Comparison of ENCODE assay signal across 11 mouse cellular contexts in genomic region chr13:92356376-92356775, GRCm38 (mm10). TPM values are rescaled to one million over a fixed set of nuclear protein-coding genes. Genes with fewer than 3 reads are reported as not detected.
DNase-seq lines count a peak whose midpoint lies in the region; ATAC-seq and TF ChIP-seq lines count a peak whose summit lies in the region.
"Had no signal": no experiment of that assay in that cellular context is flagged by ENCODE, and none has a peak within 500 bp of the region (broad histone marks: within the 10 kb centered on the region; RNA-seq: fewer than 3 reads in every experiment).

No protein-coding gene starts in this region.

- H3K9me3 ChIP-seq in lung, embryonic 15.5 days: no peaks in the 10 kb centered on the region
- H3K9me3 ChIP-seq in intestine, embryonic 15.5 days: no peaks in the 10 kb centered on the region
- H3K9me3 ChIP-seq in neural tube, embryonic 15.5 days (replicated peaks): no peaks in the 10 kb centered on the region

- H3K36me3 ChIP-seq in lung, embryonic 15.5 days: peaks cover 4% of the 10 kb centered on the region
- H3K36me3 ChIP-seq in intestine, embryonic 15.5 days: 0 out of 2 replicates have a peak, but pooled peaks cover 4% of the 10 kb centered on the region
- 0 out of 2 replicates have a peak, but pooled peaks cover 5% of the 10 kb centered on the region for H3K36me3 ChIP-seq in neural tube, embryonic 15.5 days

- no peaks in the 10 kb centered on the region for H3K27me3 ChIP-seq in lung, embryonic 15.5 days
- H3K27me3 ChIP-seq in intestine, embryonic 15.5 days (replicated peaks): no peaks in the 10 kb centered on the region
- H3K27me3 ChIP-seq in neural tube, embryonic 15.5 days (replicated peaks): no peaks in the 10 kb centered on the region

- no peak overlapping the region for H3K27ac ChIP-seq in lung, embryonic 15.5 days
- H3K27ac ChIP-seq in intestine, embryonic 15.5 days: no peak overlapping the region
- H3K27ac ChIP-seq in neural tube, embryonic 15.5 days (replicated peaks): no peak overlapping the region
- H3K27ac ChIP-seq in gastrocnemius, adult 2 months: no peak overlapping the region

- H3K9ac ChIP-seq in lung, embryonic 15.5 days: no peak overlapping the region
- H3K9ac ChIP-seq in intestine, embryonic 15.5 days: 0 out of 2 replicates have a peak overlapping the region, but pooled peaks have one; percentile 12
- 0 out of 2 replicates have a peak overlapping the region, but pooled peaks have one; percentile 65 for H3K9ac ChIP-seq in neural tube, embryonic 15.5 days (replicated peaks)

- WGBS in lung, embryonic 15.5 days: 71% methylated on average over 7 of the region's 7 CpGs
- whole genome bisulfite sequencing in intestine, embryonic 15.5 days: 79% methylated on average over 7 of the region's 7 CpGs
- 67% methylated on average over 7 of the region's 7 CpGs for WGBS in neural tube, embryonic 15.5 days

- intact Hi-C loops in gastrocnemius, adult 2 months (cut with DNase I): loop anchor here (10.0 kb wide), 1 partner anchor 378 kb away; no protein-coding TSS in a partner anchor

- peak overlapping the region; percentile 77 for H3K4me3 ChIP-seq in lung, embryonic 15.5 days
- H3K4me3 ChIP-seq in intestine, embryonic 15.5 days (replicated peaks): peak overlapping the region; percentile 65; the same call in 1 of the 2 replicates
- H3K4me3 ChIP-seq in neural tube, embryonic 15.5 days (replicated peaks): no peak overlapping the region
- H3K4me3 ChIP-seq in gastrocnemius, adult 2 months: no peak overlapping the region

- no peak for TF ChIP-seq CTCF in gastrocnemius, adult 2 months (IDR thresholded peaks at IDR 0.05)

- peak; percentile 7 for DNase-seq in embryo, embryonic 11 days
- DNase-seq in embryo, embryonic 9.5 days (ENCODE audit: extremely low spot score): no peak
- DNase-seq in lung, adult 18-20 months: no peak
- DNase-seq in thymus, postnatal 36 days: no peak
- DNase-seq in gastrocnemius, adult 2 months: no peak

- ATAC-seq in lung, embryonic 15.5 days (ENCODE audit: borderline replicate concordance, extremely low read depth, low FRiP score, low TSS enrichment): no peak
- ATAC-seq in intestine, embryonic 15.5 days: no peak
- no peak for ATAC-seq in neural tube, embryonic 15.5 days (ENCODE audit: low FRiP score)

- peaks cover 15% of the 10 kb centered on the region; the same call in 1 of the 2 replicates for H3K4me1 ChIP-seq in lung, embryonic 15.5 days
- peaks cover 6% of the 10 kb centered on the region; the same call in 1 of the 2 replicates for H3K4me1 ChIP-seq in intestine, embryonic 15.5 days (replicated peaks)
- H3K4me1 ChIP-seq in neural tube, embryonic 15.5 days: peaks cover 21% of the 10 kb centered on the region

- H3K4me2 ChIP-seq in lung, embryonic 15.5 days: peak overlapping the region; percentile 92
- H3K4me2 ChIP-seq in intestine, embryonic 15.5 days (replicated peaks): peak overlapping the region; percentile 94
- H3K4me2 ChIP-seq in neural tube, embryonic 15.5 days: peak overlapping the region; percentile 100

RNA-seq across cellular contexts. Expression of gene Msh3, which starts 1.6 kb away (rescaled TPM):
- 23.3 and 25.0 TPM in 2 replicates for polyA plus RNA-seq in lung, embryonic 15.5 days (2015; fragmentation: Nextera tagmentation; extraction: Ambion mirVana)
- 20.8 and 24.8 TPM in 2 replicates for polyA plus RNA-seq in intestine, embryonic 15.5 days (2015; fragmentation: Nextera tagmentation; extraction: Ambion mirVana)
- polyA plus RNA-seq in neural tube, embryonic 15.5 days (2015; fragmentation: Nextera tagmentation; extraction: Ambion mirVana): 24.0 and 26.9 TPM in 2 replicates
- total RNA-seq in gastrocnemius, adult 2 months (2021): 10 to 100 TPM; 11.6 to 13.9 TPM

RNA-seq across cellular contexts. Expression of gene Dhfr, which starts 1.9 kb away (rescaled TPM):
- 17.9 and 19.1 TPM in 2 replicates for polyA plus RNA-seq in lung, embryonic 15.5 days (2015; fragmentation: Nextera tagmentation; extraction: Ambion mirVana)
- polyA plus RNA-seq in intestine, embryonic 15.5 days (2015; fragmentation: Nextera tagmentation; extraction: Ambion mirVana): 18.6 and 20.0 TPM in 2 replicates
- 4.2 and 6.5 TPM in 2 replicates for polyA plus RNA-seq in neural tube, embryonic 15.5 days (2015; fragmentation: Nextera tagmentation; extraction: Ambion mirVana)
- total RNA-seq in gastrocnemius, adult 2 months (2021): 1 to 10 TPM in 1 of 2 experiments, under 1 TPM in 1; 0.79 to 1.0 TPM

RNA-seq across cellular contexts. Expression of gene Gm20379, which starts 50.6 kb away (rescaled TPM):
- 0.57 and 0.93 TPM in 2 replicates for polyA plus RNA-seq in lung, embryonic 15.5 days (2015; fragmentation: Nextera tagmentation; extraction: Ambion mirVana)
- polyA plus RNA-seq in intestine, embryonic 15.5 days (2015; fragmentation: Nextera tagmentation; extraction: Ambion mirVana): 0.54 and 0.73 TPM in 2 replicates
- 1.2 and 1.4 TPM in 2 replicates for polyA plus RNA-seq in neural tube, embryonic 15.5 days (2015; fragmentation: Nextera tagmentation; extraction: Ambion mirVana)
- not detected for total RNA-seq in gastrocnemius, adult 2 months (2021)
- total RNA-seq: neutrophil, adult 5-6 weeks had no signal
- polyA plus RNA-seq: cortical plate, adult 2 months; large intestine, adult 2 months had no signal

Comparison
In these comparisons a context has a peak if more than half of its experiments do, and no peak if none do; other contexts are left out.
1. H3K4me3 ChIP-seq: peak in lung, embryonic 15.5 days (single experiment) and intestine, embryonic 15.5 days (single experiment); none in neural tube, embryonic 15.5 days (single experiment) and gastrocnemius, adult 2 months (single experiment).
2. Peak in every context shown above with its lines, with median percentiles within 50 percentile points of each other: H3K4me2 ChIP-seq.